Mouse (Mus musculus) kidney, postnatal 0 days (tissue): Measurements from ENCODE around the gene Arhgef10l. TPM values are rescaled to one million over a fixed set of nuclear protein-coding genes. Genes with fewer than 3 reads are reported as not detected.

Experiments used
- ATAC-seq: fragments of 200-750 bp; cut with Nextera tagmentation; replicated peaks from 2 replicates; pipeline ENCODE4 v1.8.0; 2017; ENCODE audit warnings: low read depth, moderate number of reproducible peaks, moderate TSS enrichment, moderate library complexity; ENCODE audit not compliant: low FRiP score
- DNase-seq: peaks from one replicate; pipeline ENCODE4 v3.0.0-alpha.2; 2016; ENCODE audit warnings: low spot score
- H3K27ac ChIP-seq: fragments of 300-500 bp; sonication (generic); 2 replicates; pipeline ENCODE4 v1.5.1; 2014; ENCODE audit warnings: mild to moderate bottlenecking
- H3K27me3 ChIP-seq: fragments of 300-500 bp; sonication (generic); 2 replicates; pipeline ENCODE4 v1.6.1; 2014; ENCODE audit warnings: low read length, mixed read lengths; ENCODE audit not compliant: insufficient read depth
- H3K36me3 ChIP-seq: fragments of 300-500 bp; sonication (generic); 2 replicates; pipeline ENCODE4 v1.6.1; 2014; ENCODE audit warnings: low read length, mixed read lengths; ENCODE audit not compliant: insufficient read depth
- H3K4me1 ChIP-seq: fragments of 300-500 bp; sonication (generic); replicated peaks from 2 replicates; pipeline ENCODE4 v1.6.1; 2014; ENCODE audit warnings: antibody characterized with exemption, low read length, mixed read lengths; ENCODE audit not compliant: insufficient read depth
- H3K4me2 ChIP-seq: fragments of 300-500 bp; sonication (generic); 2 replicates; pipeline ENCODE4 v1.6.1; 2014; ENCODE audit warnings: mild to moderate bottlenecking, low read length, moderate library complexity, mixed read lengths
- H3K4me3 ChIP-seq: fragments of 300-500 bp; sonication (generic); replicated peaks from 2 replicates; pipeline ENCODE4 v1.5.1; 2014; ENCODE audit warnings: low read depth, low read length
- H3K9ac ChIP-seq: fragments of 300-500 bp; sonication (generic); 2 replicates; pipeline ENCODE4 v1.6.1; 2014; ENCODE audit warnings: low read depth, low read length
- H3K9me3 ChIP-seq: fragments of 300-500 bp; sonication (generic); replicated peaks from 2 replicates; pipeline ENCODE4 v1.6.1; 2016; ENCODE audit warnings: low read length, inconsistent platforms, mixed read lengths
- CTCF ChIP-seq: IDR thresholded peaks from 2 replicates; pipeline ENCODE4 v1.5.1; 2016; ENCODE audit warnings: antibody characterized with exemption, low read depth, mild to moderate bottlenecking, moderate library complexity
- WGBS: fragments of 180-500 bp; shearing (Covaris S2); extraction: QIAGEN DNeasy Blood & Tissue Kit; methylation state at CpG from one replicate; pipeline ENCODE4 v1.1.7; 2014; 5-methylcytosine and 5-hydroxymethylcytosine counted together
- polyA plus RNA-seq: library from polyadenylated mRNA; unstranded; fragments of >200 nt; fragmentation: Nextera tagmentation; extraction: Ambion mirVana; gene quantifications from 2 replicates; pipeline ENCODE4 v1.2.1, GENCODE M21; 2015

Arhgef10l gene
- polyA plus RNA-seq, 1 experiment from 2014 or later: 21.2 TPM

DNA sequence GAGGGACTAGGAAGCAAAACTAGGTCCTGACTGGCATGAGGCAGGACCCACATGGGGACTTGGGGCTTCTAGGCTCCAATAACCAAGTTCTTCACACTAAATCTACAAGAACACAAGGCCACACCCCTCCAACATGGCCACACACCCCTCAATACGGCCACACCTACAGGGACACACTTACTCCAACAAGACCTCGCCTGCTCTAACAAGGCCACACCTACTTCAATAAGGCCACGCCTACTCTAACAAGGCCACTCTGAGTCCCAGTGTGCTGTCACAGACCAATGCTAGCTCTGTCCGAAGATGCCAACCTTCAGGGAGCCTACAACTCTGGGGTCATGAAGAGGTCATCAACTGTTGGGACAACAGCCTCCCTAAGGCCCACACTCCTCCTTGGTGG, 111.3 kb downstream of the Arhgef10l start:
- Histone ChIP-seq H3K9me3 (no peaks in the 10 kb centered on the region), H3K9ac (no peak overlapping the region), H3K4me3 (no peak overlapping the region), H3K27me3 (no peaks in the 10 kb centered on the region), H3K36me3 (peaks cover 48% of the 10 kb centered on the region), H3K27ac (no peak overlapping the region), H3K4me1 (no peaks in the 10 kb centered on the region), H3K4me2 (no peak overlapping the region)
- ATAC-seq (0 out of 2 replicates have a peak, but pooled peaks have one; percentile 11), DNase-seq (no peak)
- 84% methylated on average over 4 of the region's 4 CpGs for WGBS
- no peak for TF ChIP-seq CTCF

DNA sequence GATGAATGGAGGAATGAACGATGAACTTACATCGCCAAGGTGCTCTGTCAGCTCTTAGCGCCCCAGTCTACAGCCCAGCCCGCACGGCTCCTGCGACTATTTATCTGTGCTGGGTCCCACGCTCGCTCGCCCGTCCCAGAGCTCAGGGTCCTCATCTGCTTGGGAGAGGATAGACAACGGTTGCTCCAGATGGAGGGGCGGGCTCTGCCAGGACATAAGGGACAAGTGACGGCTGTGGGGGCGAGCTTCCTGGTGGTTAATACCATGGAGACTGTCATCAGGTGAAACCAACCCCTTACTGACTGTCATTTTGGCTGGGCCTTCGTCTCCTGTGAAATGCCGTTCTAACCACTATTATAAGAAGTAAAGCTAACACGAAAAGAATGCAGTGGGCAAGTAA, 114.0 kb downstream of the Arhgef10l start:
- ATAC-seq: no peak
- 95% methylated on average over 17 of the region's 17 CpGs for WGBS
- no peak overlapping the region for H3K27ac ChIP-seq
- no peak overlapping the region for H3K4me2 ChIP-seq
- no peaks in the 10 kb centered on the region for H3K27me3 ChIP-seq
- no peak for DNase-seq
- TF ChIP-seq CTCF: no peak
- H3K9ac ChIP-seq: no peak overlapping the region
- H3K4me3 ChIP-seq: no peak overlapping the region
- H3K36me3 ChIP-seq: peaks cover 34% of the 10 kb centered on the region
- no peaks in the 10 kb centered on the region for H3K9me3 ChIP-seq
- H3K4me1 ChIP-seq: no peaks in the 10 kb centered on the region

DNA sequence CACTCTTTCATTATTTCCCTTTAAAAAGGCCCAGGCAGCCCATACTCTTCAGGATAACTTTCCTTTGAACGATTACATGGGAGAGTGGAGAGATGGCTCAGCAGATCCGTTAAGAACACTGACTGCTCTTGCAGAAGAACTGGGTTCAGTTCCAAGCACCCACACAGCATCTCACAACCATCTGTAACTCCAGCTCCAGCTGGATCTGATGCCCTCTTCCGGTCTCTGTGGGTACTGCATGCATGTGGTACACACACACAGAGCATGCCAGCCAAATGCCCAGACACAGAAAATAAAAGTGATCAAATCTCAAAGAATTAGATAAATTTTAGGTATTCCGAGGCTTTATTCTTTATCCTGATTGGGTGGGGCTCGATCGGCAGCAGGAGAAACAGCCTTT, 115.1 kb downstream of the Arhgef10l start:
- H3K27ac ChIP-seq: no peak overlapping the region
- ATAC-seq: no peak
- H3K9ac ChIP-seq: no peak overlapping the region
- H3K9me3 ChIP-seq: no peaks in the 10 kb centered on the region
- H3K27me3 ChIP-seq: no peaks in the 10 kb centered on the region
- WGBS: 94% methylated on average over 6 of the region's 6 CpGs
- no peaks in the 10 kb centered on the region for H3K4me1 ChIP-seq
- 0 out of 2 replicates have a peak, but pooled peaks have one; percentile 13 for TF ChIP-seq CTCF
- DNase-seq: no peak
- no peak overlapping the region for H3K4me2 ChIP-seq
- peaks cover 25% of the 10 kb centered on the region for H3K36me3 ChIP-seq
- H3K4me3 ChIP-seq: no peak overlapping the region

DNA sequence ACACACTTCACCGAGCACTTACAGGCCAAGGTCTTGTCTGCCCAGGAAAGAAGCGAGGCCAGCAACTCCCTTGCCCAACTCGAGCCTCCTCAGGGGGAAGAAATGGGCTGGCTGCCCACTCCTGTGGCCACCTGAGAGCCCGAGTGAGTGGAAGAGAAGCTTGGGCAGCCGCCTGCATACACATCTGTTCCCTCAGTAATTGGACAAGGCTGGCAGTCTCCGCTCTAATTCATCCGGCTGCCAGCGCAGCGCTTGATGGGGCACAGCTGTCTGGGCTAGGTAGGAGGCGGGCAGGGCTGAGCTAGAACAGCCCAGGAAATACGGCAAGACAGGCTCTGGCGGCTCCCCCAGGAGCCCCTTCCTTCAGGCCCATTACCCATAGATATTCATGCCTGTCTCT, 115.8 kb downstream of the Arhgef10l start:
- H3K4me3 ChIP-seq: no peak overlapping the region
- peak; percentile 79 for DNase-seq
- H3K9me3 ChIP-seq: no peaks in the 10 kb centered on the region
- no peak overlapping the region for H3K27ac ChIP-seq
- H3K36me3 ChIP-seq: peaks cover 25% of the 10 kb centered on the region
- no peaks in the 10 kb centered on the region for H3K4me1 ChIP-seq
- H3K9ac ChIP-seq: no peak overlapping the region
- TF ChIP-seq CTCF: no peak
- H3K4me2 ChIP-seq: no peak overlapping the region
- no peaks in the 10 kb centered on the region for H3K27me3 ChIP-seq
- ATAC-seq: peak; percentile 60
- 43% methylated on average over 12 of the region's 12 CpGs for WGBS

DNA sequence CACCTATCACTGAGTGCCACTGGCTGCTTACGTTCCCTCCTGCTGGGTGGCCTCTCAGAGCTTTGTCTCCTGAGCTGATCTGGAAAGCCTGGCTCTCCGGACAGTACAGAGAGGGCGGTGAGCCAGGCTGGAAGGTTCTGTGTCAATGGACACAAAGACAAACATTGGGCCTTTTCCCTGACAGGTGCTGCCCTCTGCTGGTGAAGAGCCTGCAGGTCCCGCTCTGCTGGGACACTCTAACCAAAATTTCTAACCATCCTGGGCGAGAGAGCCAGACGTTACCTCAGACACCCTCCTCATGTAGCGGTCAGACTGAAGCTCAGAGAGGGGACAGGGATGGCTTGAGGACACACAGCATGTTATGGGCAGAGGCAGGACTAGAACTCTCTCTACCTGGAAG, 118.3 kb downstream of the Arhgef10l start:
- no peaks in the 10 kb centered on the region for H3K27me3 ChIP-seq
- WGBS: 34% methylated on average over 7 of the region's 7 CpGs
- no peak overlapping the region for H3K4me2 ChIP-seq
- H3K4me1 ChIP-seq: no peaks in the 10 kb centered on the region
- H3K36me3 ChIP-seq: peaks cover 37% of the 10 kb centered on the region
- peak; percentile 76 for DNase-seq
- no peaks in the 10 kb centered on the region for H3K9me3 ChIP-seq
- H3K9ac ChIP-seq: no peak overlapping the region
- ATAC-seq: peak; percentile 6; the same call in 1 of the 2 replicates
- peak; percentile 83 for TF ChIP-seq CTCF
- H3K4me3 ChIP-seq: no peak overlapping the region
- H3K27ac ChIP-seq: no peak overlapping the region

DNA sequence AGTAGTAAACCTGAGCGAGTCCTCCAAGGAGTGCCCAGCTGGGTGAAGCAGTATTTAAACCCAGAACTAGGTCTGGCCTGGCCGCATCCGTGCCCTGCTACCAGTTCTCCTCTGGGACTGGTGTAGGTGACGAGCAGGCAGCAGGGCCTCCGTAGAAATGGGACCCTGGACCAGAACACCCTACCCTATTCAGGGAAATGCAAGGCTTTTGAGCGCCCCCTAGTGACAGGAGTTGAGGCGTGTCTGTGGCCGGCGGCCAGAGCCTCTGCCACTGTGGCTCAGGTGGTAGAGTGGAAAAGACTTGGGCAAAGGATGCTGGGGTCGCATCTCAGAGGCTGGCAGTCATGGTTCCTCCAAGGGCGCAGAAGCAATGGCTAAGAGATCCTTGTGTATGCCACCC, 126.7 kb downstream of the Arhgef10l start:
- ATAC-seq: no peak
- Histone ChIP-seq H3K9ac (no peak overlapping the region), H3K9me3 (no peaks in the 10 kb centered on the region), H3K27ac (no peak overlapping the region), H3K36me3 (peaks cover 33% of the 10 kb centered on the region), H3K4me2 (no peak overlapping the region), H3K27me3 (no peaks in the 10 kb centered on the region), H3K4me3 (no peak overlapping the region), H3K4me1 (no peaks in the 10 kb centered on the region)
- 40% methylated on average over 11 of the region's 11 CpGs for WGBS
- peak; percentile 78 for TF ChIP-seq CTCF
- DNase-seq: peak; percentile 49

DNA sequence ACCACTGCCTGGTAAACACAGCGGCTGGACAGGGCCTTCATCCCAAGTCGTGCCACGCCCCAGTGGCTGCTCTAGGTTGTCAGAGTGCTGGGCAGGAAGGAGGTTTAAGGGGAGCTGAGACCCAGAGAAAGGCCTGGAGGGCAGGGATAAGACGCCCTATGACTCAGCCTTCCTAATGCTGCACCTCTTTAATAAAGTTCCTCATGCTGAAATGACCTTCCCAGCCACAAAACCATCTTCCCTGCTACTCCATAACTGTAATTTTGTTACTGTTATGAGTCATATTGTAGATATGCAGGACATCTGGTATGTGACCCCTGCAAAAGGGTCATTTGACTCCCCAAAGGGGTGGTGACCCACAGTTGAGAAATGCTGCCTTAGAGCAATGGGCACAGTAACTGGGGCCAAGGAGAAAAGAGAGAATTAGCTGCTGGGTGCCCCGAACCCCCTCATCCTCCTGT, 128.2 kb downstream of the Arhgef10l start:
- H3K4me3 ChIP-seq: no peak overlapping the region
- no peak for TF ChIP-seq CTCF
- H3K9me3 ChIP-seq: no peaks in the 10 kb centered on the region
- H3K4me2 ChIP-seq: no peak overlapping the region
- H3K27ac ChIP-seq: no peak overlapping the region
- no peaks in the 10 kb centered on the region for H3K4me1 ChIP-seq
- DNase-seq (no peak), ATAC-seq (no peak)
- H3K27me3 ChIP-seq: no peaks in the 10 kb centered on the region
- WGBS: 66% methylated on average over 5 of the region's 5 CpGs
- no peak overlapping the region for H3K9ac ChIP-seq
- peaks cover 20% of the 10 kb centered on the region for H3K36me3 ChIP-seq
